Mouse (Mus musculus): ENCODE results near the gene Actl6b. TPM values are rescaled to one million over a fixed set of nuclear protein-coding genes. Genes with fewer than 3 reads are reported as not detected.
A peak's percentile ranks its signal among the peaks of the same experiment; 100 is the strongest.

Actl6b gene
- polyA plus RNA-seq, 1 experiment from 2014 or later: 1.0 TPM

- Histone ChIP-seq H3K9me3 (replicated peaks; ENCODE audit: control insufficient read depth, low read length) (no peaks in the 10 kb centered on the region), H3K27me3 (ENCODE audit: control insufficient read depth, insufficient read depth, low read length) (no peaks in the 10 kb centered on the region), H3K4me1 (ENCODE audit: control insufficient read depth, insufficient read depth, low read length) (peaks cover 5% of the 10 kb centered on the region; the same call in 1 of the 2 replicates), H3K36me3 (ENCODE audit: control insufficient read depth, insufficient read depth, low read length) (peaks cover 43% of the 10 kb centered on the region), H3K4me2 (no peak within 1 kb of the TSS), H3K9ac (ENCODE audit: low read depth, low read length) (no peak within 1 kb of the TSS), H3K4me3 (ENCODE audit: low read depth, low read length) (no peak within 1 kb of the TSS), H3K27ac (ENCODE audit: low read depth, low read length) (no peak within 1 kb of the TSS)
- WGBS (ENCODE audit: insufficient replicate concordance): 74% methylated on average over 5 of the region's 5 CpGs
- 0 out of 2 replicates have a peak, but pooled peaks have one; percentile 7 for ATAC-seq (replicated peaks; ENCODE audit: insufficient number of reproducible peaks, low FRiP score, low TSS enrichment)
Measured at GRCm38 (mm10) chr5:137518436-137518835, 34.9 kb upstream of the Actl6b start, which contains the start of gene Gigyf1. Gigyf1 (plus strand) TSS chr5:137518548.

GRCm38 (mm10) chr5:137519691-137520550, 33.4 kb upstream of the Actl6b start:
- Histone ChIP-seq H3K4me2 (no peak overlapping the region), H3K4me3 (ENCODE audit: low read depth, low read length) (no peak overlapping the region), H3K4me1 (ENCODE audit: control insufficient read depth, insufficient read depth, low read length) (no peaks in the 10 kb centered on the region), H3K9me3 (replicated peaks; ENCODE audit: control insufficient read depth, low read length) (no peaks in the 10 kb centered on the region), H3K36me3 (ENCODE audit: control insufficient read depth, insufficient read depth, low read length) (peaks cover 58% of the 10 kb centered on the region), H3K27ac (ENCODE audit: low read depth, low read length) (no peak overlapping the region), H3K27me3 (ENCODE audit: control insufficient read depth, insufficient read depth, low read length) (no peaks in the 10 kb centered on the region), H3K9ac (ENCODE audit: low read depth, low read length) (no peak overlapping the region)
- WGBS (ENCODE audit: insufficient replicate concordance): 91% methylated on average over 27 of the region's 27 CpGs
- ATAC-seq (replicated peaks; ENCODE audit: insufficient number of reproducible peaks, low FRiP score, low TSS enrichment): no peak

- 77% methylated on average over 9 of the region's 9 CpGs for WGBS (ENCODE audit: insufficient replicate concordance)
- no peak for ATAC-seq (replicated peaks; ENCODE audit: insufficient number of reproducible peaks, low FRiP score, low TSS enrichment)
- no peaks in the 10 kb centered on the region for H3K9me3 ChIP-seq (replicated peaks; ENCODE audit: control insufficient read depth, low read length)
- no peak overlapping the region for H3K4me3 ChIP-seq (ENCODE audit: low read depth, low read length)
- no peak overlapping the region for H3K4me2 ChIP-seq
- H3K27me3 ChIP-seq (ENCODE audit: control insufficient read depth, insufficient read depth, low read length): no peaks in the 10 kb centered on the region
- H3K4me1 ChIP-seq (ENCODE audit: control insufficient read depth, insufficient read depth, low read length): 0 out of 2 replicates have a peak, but pooled peaks cover 4% of the 10 kb centered on the region
- peaks cover 66% of the 10 kb centered on the region for H3K36me3 ChIP-seq (ENCODE audit: control insufficient read depth, insufficient read depth, low read length)
- no peak overlapping the region for H3K27ac ChIP-seq (ENCODE audit: low read depth, low read length)
- H3K9ac ChIP-seq (ENCODE audit: low read depth, low read length): no peak overlapping the region
Measured at GRCm38 (mm10) chr5:137521861-137522260, 31.5 kb upstream of the Actl6b start.

- Histone ChIP-seq H3K27ac (ENCODE audit: low read depth, low read length) (no peak overlapping the region), H3K4me3 (ENCODE audit: low read depth, low read length) (no peak overlapping the region), H3K36me3 (ENCODE audit: control insufficient read depth, insufficient read depth, low read length) (peaks cover 69% of the 10 kb centered on the region), H3K4me2 (no peak overlapping the region), H3K9ac (ENCODE audit: low read depth, low read length) (no peak overlapping the region), H3K9me3 (replicated peaks; ENCODE audit: control insufficient read depth, low read length) (no peaks in the 10 kb centered on the region), H3K4me1 (ENCODE audit: control insufficient read depth, insufficient read depth, low read length) (0 out of 2 replicates have a peak, but pooled peaks cover 7% of the 10 kb centered on the region), H3K27me3 (ENCODE audit: control insufficient read depth, insufficient read depth, low read length) (no peaks in the 10 kb centered on the region)
- no peak for ATAC-seq (replicated peaks; ENCODE audit: insufficient number of reproducible peaks, low FRiP score, low TSS enrichment)
- 83% methylated on average over 11 of the region's 11 CpGs for WGBS (ENCODE audit: insufficient replicate concordance)
Measured at GRCm38 (mm10) chr5:137522711-137523110, 30.6 kb upstream of the Actl6b start.

- Histone ChIP-seq H3K4me1 (ENCODE audit: control insufficient read depth, insufficient read depth, low read length) (0 out of 2 replicates have a peak, but pooled peaks cover 7% of the 10 kb centered on the region), H3K27me3 (ENCODE audit: control insufficient read depth, insufficient read depth, low read length) (no peaks in the 10 kb centered on the region), H3K4me2 (no peak overlapping the region), H3K27ac (ENCODE audit: low read depth, low read length) (no peak overlapping the region), H3K36me3 (ENCODE audit: control insufficient read depth, insufficient read depth, low read length) (peaks cover 78% of the 10 kb centered on the region), H3K9me3 (replicated peaks; ENCODE audit: control insufficient read depth, low read length) (no peaks in the 10 kb centered on the region), H3K9ac (ENCODE audit: low read depth, low read length) (no peak overlapping the region), H3K4me3 (ENCODE audit: low read depth, low read length) (no peak overlapping the region)
- no peak for ATAC-seq (replicated peaks; ENCODE audit: insufficient number of reproducible peaks, low FRiP score, low TSS enrichment)
- WGBS (ENCODE audit: insufficient replicate concordance): 82% methylated on average over 25 of the region's 25 CpGs
Measured at GRCm38 (mm10) chr5:137523396-137524250, 29.7 kb upstream of the Actl6b start.

- no peak for ATAC-seq (replicated peaks; ENCODE audit: insufficient number of reproducible peaks, low FRiP score, low TSS enrichment)
- Histone ChIP-seq H3K4me2 (no peak overlapping the region), H3K27ac (ENCODE audit: low read depth, low read length) (no peak overlapping the region), H3K4me3 (ENCODE audit: low read depth, low read length) (no peak overlapping the region), H3K9ac (ENCODE audit: low read depth, low read length) (no peak overlapping the region), H3K27me3 (ENCODE audit: control insufficient read depth, insufficient read depth, low read length) (no peaks in the 10 kb centered on the region), H3K4me1 (ENCODE audit: control insufficient read depth, insufficient read depth, low read length) (0 out of 2 replicates have a peak, but pooled peaks cover 7% of the 10 kb centered on the region), H3K36me3 (ENCODE audit: control insufficient read depth, insufficient read depth, low read length) (peaks cover 76% of the 10 kb centered on the region), H3K9me3 (replicated peaks; ENCODE audit: control insufficient read depth, low read length) (no peaks in the 10 kb centered on the region)
- WGBS (ENCODE audit: insufficient replicate concordance): 81% methylated on average over 8 of the region's 8 CpGs
Measured at GRCm38 (mm10) chr5:137524251-137524515, 29.1 kb upstream of the Actl6b start.

DNA sequence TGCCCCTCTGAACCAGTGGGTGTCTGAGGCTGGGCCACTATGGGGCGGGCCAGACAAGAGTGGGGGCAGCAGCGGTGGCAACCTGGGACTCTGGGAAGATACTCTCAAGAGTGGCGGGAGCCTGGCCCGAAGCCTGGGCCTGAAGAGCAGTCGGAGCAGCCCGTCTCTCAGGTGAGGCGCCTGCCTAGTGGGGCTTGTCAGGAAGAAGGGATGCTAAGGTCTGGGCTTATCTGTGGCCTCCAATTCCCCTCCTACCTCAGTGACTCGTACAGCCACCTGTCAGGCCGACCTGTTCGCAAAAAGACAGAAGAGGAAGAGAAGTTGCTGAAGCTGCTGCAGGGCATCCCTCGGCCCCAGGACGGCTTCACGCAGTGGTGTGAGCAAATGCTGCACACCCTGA, 28.6 kb upstream of the Actl6b start:
- ATAC-seq (replicated peaks; ENCODE audit: insufficient number of reproducible peaks, low FRiP score, low TSS enrichment): no peak
- no peaks in the 10 kb centered on the region for H3K27me3 ChIP-seq (ENCODE audit: control insufficient read depth, insufficient read depth, low read length)
- no peak overlapping the region for H3K9ac ChIP-seq (ENCODE audit: low read depth, low read length)
- 91% methylated on average over 13 of the region's 13 CpGs for WGBS (ENCODE audit: insufficient replicate concordance)
- H3K4me3 ChIP-seq (ENCODE audit: low read depth, low read length): no peak overlapping the region
- 0 out of 2 replicates have a peak, but pooled peaks cover 7% of the 10 kb centered on the region for H3K4me1 ChIP-seq (ENCODE audit: control insufficient read depth, insufficient read depth, low read length)
- peaks cover 76% of the 10 kb centered on the region for H3K36me3 ChIP-seq (ENCODE audit: control insufficient read depth, insufficient read depth, low read length)
- H3K9me3 ChIP-seq (replicated peaks; ENCODE audit: control insufficient read depth, low read length): no peaks in the 10 kb centered on the region
- no peak overlapping the region for H3K4me2 ChIP-seq
- no peak overlapping the region for H3K27ac ChIP-seq (ENCODE audit: low read depth, low read length)

DNA sequence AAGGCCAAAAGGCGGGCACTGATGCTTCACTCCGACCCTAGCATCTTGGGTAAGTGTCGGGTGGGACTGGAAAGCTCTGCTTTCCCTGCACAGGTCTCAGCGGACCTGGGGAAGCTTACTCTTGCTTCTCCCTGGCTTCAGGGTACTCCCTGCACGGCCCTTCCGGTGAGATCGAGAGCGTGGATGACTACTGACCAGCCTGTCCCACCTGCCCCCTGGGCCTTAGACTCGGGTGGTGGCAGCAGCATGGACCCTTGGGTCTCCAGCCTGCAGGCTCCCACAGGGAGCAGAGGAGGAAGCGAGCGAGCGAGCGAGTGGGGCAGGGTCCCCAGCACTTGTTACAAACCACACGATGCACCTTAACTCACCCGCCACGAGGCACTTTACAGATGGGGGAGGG, 27.8 kb upstream of the Actl6b start:
- Histone ChIP-seq H3K27me3 (ENCODE audit: control insufficient read depth, insufficient read depth, low read length) (no peaks in the 10 kb centered on the region), H3K4me2 (no peak overlapping the region), H3K9me3 (replicated peaks; ENCODE audit: control insufficient read depth, low read length) (no peaks in the 10 kb centered on the region), H3K27ac (ENCODE audit: low read depth, low read length) (no peak overlapping the region), H3K9ac (ENCODE audit: low read depth, low read length) (no peak overlapping the region), H3K4me1 (ENCODE audit: control insufficient read depth, insufficient read depth, low read length) (peaks cover 10% of the 10 kb centered on the region; the same call in 1 of the 2 replicates), H3K36me3 (ENCODE audit: control insufficient read depth, insufficient read depth, low read length) (peaks cover 72% of the 10 kb centered on the region), H3K4me3 (ENCODE audit: low read depth, low read length) (no peak overlapping the region)
- 82% methylated on average over 16 of the region's 16 CpGs for WGBS (ENCODE audit: insufficient replicate concordance)
- ATAC-seq (replicated peaks; ENCODE audit: insufficient number of reproducible peaks, low FRiP score, low TSS enrichment): no peak

All from heart, embryonic 11.5 days (tissue).